Mouse (Mus musculus): ENCODE results near the gene Izumo2.

DNA sequence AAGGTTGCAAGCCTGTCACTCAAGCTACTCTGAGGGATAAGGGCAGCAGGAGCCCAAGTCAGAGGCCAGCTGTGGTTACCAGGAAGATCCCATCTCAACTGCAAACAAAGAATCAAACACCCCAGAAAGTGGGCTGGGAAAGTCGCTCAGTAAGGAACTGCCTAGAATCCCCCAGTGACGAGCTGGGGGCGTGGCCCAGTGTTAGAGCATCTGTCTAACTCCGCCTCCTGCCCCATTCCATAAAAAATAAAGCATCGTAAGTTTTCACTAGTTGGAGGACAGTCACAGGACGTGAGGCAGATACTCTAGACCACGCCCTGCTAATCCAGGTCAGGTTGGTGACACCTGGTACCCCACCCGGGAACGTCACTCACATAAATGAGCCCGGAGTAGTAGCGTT, 43.8 kb upstream of the Izumo2 start:
- TF ChIP-seq CTCF (IDR thresholded peaks at IDR 0.05; ENCODE audit: control insufficient read depth, insufficient read depth, low read length) = no peak
- no peak for TF ChIP-seq POLR2A (IDR thresholded peaks at IDR 0.05; ENCODE audit: borderline replicate concordance, control insufficient read depth, low read depth, low read length)
